Mouse (Mus musculus) embryonic facial prominence, embryonic 15.5 days (tissue): Measurements from ENCODE around the gene Slc16a7. TPM values are rescaled to one million over a fixed set of nuclear protein-coding genes. Genes with fewer than 3 reads are reported as not detected.

Experiments
- ATAC-seq: fragments of 200-750 bp; cut with Nextera tagmentation; 2 replicates; pipeline ENCODE4 v1.8.0; 2017; ENCODE audit warnings: low read depth, moderate TSS enrichment; ENCODE audit not compliant: insufficient number of reproducible peaks, low FRiP score, low TSS enrichment
- H3K27ac ChIP-seq: fragments of 300-500 bp; sonication (generic); replicated peaks from 2 replicates; pipeline ENCODE4 v1.5.1; 2015; ENCODE audit warnings: mild to moderate bottlenecking, inconsistent platforms
- H3K27me3 ChIP-seq: fragments of 300-500 bp; sonication (generic); 2 replicates; pipeline ENCODE4 v1.6.1; 2015; ENCODE audit warnings: inconsistent platforms
- H3K36me3 ChIP-seq: fragments of 300-500 bp; sonication (generic); 2 replicates; pipeline ENCODE4 v1.6.1; 2015; ENCODE audit warnings: mild to moderate bottlenecking, inconsistent platforms
- H3K4me1 ChIP-seq: fragments of 300-500 bp; sonication (generic); 2 replicates; pipeline ENCODE4 v1.6.1; 2015; ENCODE audit warnings: inconsistent platforms
- H3K4me2 ChIP-seq: fragments of 300-500 bp; sonication (generic); replicated peaks from 2 replicates; pipeline ENCODE4 v1.6.1; 2015; ENCODE audit warnings: mild to moderate bottlenecking, inconsistent platforms
- H3K4me3 ChIP-seq: fragments of 300-500 bp; sonication (generic); replicated peaks from 2 replicates; pipeline ENCODE4 v1.5.1; 2015; ENCODE audit warnings: mild to moderate bottlenecking, inconsistent platforms
- H3K9ac ChIP-seq: fragments of 300-500 bp; sonication (generic); 2 replicates; pipeline ENCODE4 v1.6.1; 2015; ENCODE audit warnings: inconsistent platforms
- H3K9me3 ChIP-seq: fragments of 300-500 bp; sonication (generic); replicated peaks from 2 replicates; pipeline ENCODE4 v1.6.1; 2016; ENCODE audit warnings: inconsistent platforms
- WGBS: fragments of 180-500 bp; shearing (Covaris S2); methylation state at CpG from one replicate; pipeline ENCODE4 v1.1.7; 2015; 5-methylcytosine and 5-hydroxymethylcytosine counted together
- polyA plus RNA-seq: library from polyadenylated mRNA; unstranded; fragments of >200 nt; fragmentation: Nextera tagmentation; extraction: Ambion mirVana; gene quantifications from 2 replicates; pipeline ENCODE4 v1.2.1, GENCODE M21; 2015

Slc16a7 gene
- polyA plus RNA-seq, 1 experiment from 2014 or later: 9.4 TPM

DNA sequence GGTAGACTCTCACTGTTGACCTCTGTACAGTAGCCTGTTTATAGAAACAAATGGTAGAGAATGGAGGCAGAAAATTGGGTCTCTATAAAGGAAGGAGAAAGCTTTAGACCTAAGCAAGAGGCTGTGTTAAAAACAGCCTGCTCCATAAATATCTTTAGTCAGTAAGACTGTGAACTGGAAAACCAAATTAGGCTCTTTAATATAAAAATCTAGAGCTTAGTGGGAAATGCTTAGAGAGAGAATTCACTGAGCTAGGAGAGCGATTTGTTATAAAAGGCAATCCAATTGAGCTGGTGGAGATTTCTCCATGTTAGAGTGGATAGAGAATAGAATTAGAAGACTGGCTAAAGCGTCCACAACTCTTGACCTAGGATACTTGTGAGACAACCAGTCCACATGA, 211.5 kb downstream of the Slc16a7 start:
- Histone ChIP-seq H3K4me3 (no peak overlapping the region), H3K36me3 (no peaks in the 10 kb centered on the region), H3K9ac (no peak overlapping the region), H3K4me2 (no peak overlapping the region), H3K4me1 (no peaks in the 10 kb centered on the region), H3K27me3 (no peaks in the 10 kb centered on the region), H3K27ac (no peak overlapping the region), H3K9me3 (no peaks in the 10 kb centered on the region)
- ATAC-seq: no peak
- WGBS: 91% methylated on average over 2 of the region's 2 CpGs

DNA sequence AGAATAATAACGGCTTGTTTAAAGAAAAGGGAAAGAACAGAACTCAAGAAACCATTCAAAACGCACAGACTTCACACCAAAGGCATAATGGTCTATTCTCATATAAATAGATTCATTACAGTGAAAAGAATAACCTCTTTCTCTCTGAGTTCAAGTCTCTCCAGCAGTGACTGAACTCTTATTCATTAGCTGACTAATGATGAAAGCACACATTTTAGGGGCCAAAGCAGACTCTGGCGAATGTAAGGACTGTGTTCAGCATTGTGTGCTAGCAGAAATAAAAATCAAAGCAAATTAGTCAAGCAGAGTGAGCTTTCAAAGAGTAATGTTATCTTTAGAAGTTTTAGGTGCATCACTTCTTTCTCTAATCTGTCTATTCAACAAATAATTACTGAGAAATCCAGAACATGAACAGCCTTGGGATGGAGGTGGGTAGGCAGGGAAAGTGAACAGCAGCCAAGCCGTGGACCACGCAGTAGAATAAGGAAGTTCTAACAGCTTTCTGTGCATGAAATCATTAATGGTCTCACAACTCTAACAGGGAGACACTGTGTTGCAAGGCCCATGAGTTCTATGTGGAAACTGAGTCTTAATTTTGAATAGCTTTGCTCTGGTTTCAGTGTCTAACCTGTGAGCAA, 214.1 kb downstream of the Slc16a7 start:
- Histone ChIP-seq H3K9ac (no peak overlapping the region), H3K27ac (no peak overlapping the region), H3K4me1 (no peaks in the 10 kb centered on the region), H3K9me3 (no peaks in the 10 kb centered on the region), H3K27me3 (no peaks in the 10 kb centered on the region), H3K36me3 (no peaks in the 10 kb centered on the region), H3K4me3 (no peak overlapping the region), H3K4me2 (no peak overlapping the region)
- no peak for ATAC-seq
- WGBS: 75% methylated on average over 5 of the region's 5 CpGs

DNA sequence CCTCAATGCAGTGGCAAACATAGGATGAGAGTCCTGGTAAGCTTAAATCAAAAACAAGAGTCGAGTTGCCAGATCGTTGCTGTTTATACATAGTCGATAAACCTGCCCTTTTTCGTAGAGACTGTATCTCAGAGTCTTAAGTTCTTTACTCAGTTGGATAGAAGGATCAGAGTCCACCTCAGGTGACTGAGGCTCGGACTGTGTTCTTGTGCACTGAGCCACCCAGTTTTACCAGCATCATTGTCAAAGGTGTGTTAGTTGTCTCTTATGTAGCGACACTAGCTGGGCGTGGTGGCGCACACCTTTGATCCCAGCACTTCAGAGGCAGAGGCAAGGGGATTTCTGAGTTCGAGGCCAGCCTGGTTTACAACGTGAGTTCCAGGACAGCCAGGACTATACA, 217.6 kb downstream of the Slc16a7 start:
- H3K27me3 ChIP-seq: no peaks in the 10 kb centered on the region
- ATAC-seq: no peak
- H3K4me2 ChIP-seq: no peak overlapping the region
- WGBS: 84% methylated on average over 10 of the region's 10 CpGs
- H3K9me3 ChIP-seq: no peaks in the 10 kb centered on the region
- no peak overlapping the region for H3K4me3 ChIP-seq
- no peaks in the 10 kb centered on the region for H3K4me1 ChIP-seq
- H3K9ac ChIP-seq: no peak overlapping the region
- H3K36me3 ChIP-seq: no peaks in the 10 kb centered on the region
- H3K27ac ChIP-seq: no peak overlapping the region

DNA sequence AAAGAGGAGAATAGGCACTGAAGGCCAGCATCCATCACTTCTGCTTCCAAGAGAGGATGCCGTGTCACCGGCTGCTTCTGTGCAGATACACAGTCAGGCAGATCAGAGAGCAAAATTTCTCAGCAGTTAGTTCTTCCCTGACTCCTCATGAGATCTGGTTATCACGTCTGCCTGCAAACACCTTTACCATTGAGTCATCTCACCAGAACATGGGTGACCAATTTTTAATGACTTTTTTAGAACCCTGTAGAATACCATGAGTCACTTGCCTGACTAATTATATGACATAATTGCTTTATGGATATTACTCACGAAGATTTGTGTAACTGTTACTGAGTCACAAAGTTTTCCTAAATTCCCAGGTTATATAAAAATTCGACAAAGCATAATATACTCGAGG, 218.1 kb downstream of the Slc16a7 start:
- no peaks in the 10 kb centered on the region for H3K36me3 ChIP-seq
- H3K9me3 ChIP-seq: no peaks in the 10 kb centered on the region
- no peak overlapping the region for H3K4me3 ChIP-seq
- no peak overlapping the region for H3K9ac ChIP-seq
- H3K27me3 ChIP-seq: no peaks in the 10 kb centered on the region
- no peak for ATAC-seq
- no peaks in the 10 kb centered on the region for H3K4me1 ChIP-seq
- 82% methylated on average over 6 of the region's 6 CpGs for WGBS
- no peak overlapping the region for H3K4me2 ChIP-seq
- no peak overlapping the region for H3K27ac ChIP-seq
